Mouse (Mus musculus): ENCODE data around the gene Tnip2. TPM values are rescaled to one million over a fixed set of nuclear protein-coding genes. Genes with fewer than 3 reads are reported as not detected.
A peak's percentile ranks its signal among the peaks of the same experiment; 100 is the strongest.

Gene Tnip2
- total RNA-seq, 1 experiment = 17.0 TPM

- in situ Hi-C loops (cut with MboI; ENCODE audit: low sequenced_read_pairs in 2 of 2, unreplicated experiment in 2 of 2) = no loop called here
- no peak overlapping the region for H3K4me3 ChIP-seq (ENCODE audit: insufficient read depth in 1 of 2, low read depth in 1 of 2, low read length in 2 of 2, poor library complexity in 1 of 2, severe bottlenecking in 1 of 2)
- no peak for DNase-seq (ENCODE audit: low read depth, low spot score)
- H3K9me3 ChIP-seq (ENCODE audit: control insufficient read depth, insufficient read depth, low read depth, low read length) = no peaks in the 10 kb centered on the region
- TF ChIP-seq ZC3H11A (IDR thresholded peaks at IDR 0.05; ENCODE audit: borderline replicate concordance, low read depth, low read length) (no peak), CHD2 (IDR thresholded peaks at IDR 0.05; ENCODE audit: low read depth, low read length) (no peak), HCFC1 (IDR thresholded peaks at IDR 0.05; ENCODE audit: borderline replicate concordance, insufficient read depth, low read length) (no peak), ZNF384 (IDR thresholded peaks at IDR 0.05; ENCODE audit: low read depth, low read length) (no peak), MAFK (IDR thresholded peaks at IDR 0.05; ENCODE audit: insufficient read depth, low read depth, low read length) (no peak)
- H3K36me3 ChIP-seq (ENCODE audit: control insufficient read depth, insufficient read depth, low read length, poor library complexity, severe bottlenecking) = peaks cover 7% of the 10 kb centered on the region; the same call in 1 of the 2 replicates
- H3K9ac ChIP-seq (ENCODE audit: insufficient read depth, low read depth, low read length, poor library complexity, severe bottlenecking) = no peak overlapping the region
- no peak overlapping the region for H3K27ac ChIP-seq (ENCODE audit: insufficient read depth, low read depth, low read length, poor library complexity, severe bottlenecking)
- no peaks in the 10 kb centered on the region for H3K4me1 ChIP-seq (ENCODE audit: control insufficient read depth in 2 of 2, insufficient read depth in 2 of 2, low read length in 2 of 2, poor library complexity in 1 of 2)
Observed at GRCm38 (mm10) chr5:34485731-34486130, 28.1 kb downstream of the Tnip2 start.

- Histone ChIP-seq H3K27ac (ENCODE audit: insufficient read depth, low read depth, low read length, poor library complexity, severe bottlenecking) (no peak overlapping the region), H3K4me3 (ENCODE audit: insufficient read depth in 1 of 2, low read depth in 1 of 2, low read length in 2 of 2, poor library complexity in 1 of 2, severe bottlenecking in 1 of 2) (no peak overlapping the region), H3K36me3 (ENCODE audit: control insufficient read depth, insufficient read depth, low read length, poor library complexity, severe bottlenecking) (peaks cover 7% of the 10 kb centered on the region), H3K4me1 (ENCODE audit: control insufficient read depth in 2 of 2, insufficient read depth in 2 of 2, low read length in 2 of 2, poor library complexity in 1 of 2) (no peaks in the 10 kb centered on the region), H3K9me3 (ENCODE audit: control insufficient read depth, insufficient read depth, low read depth, low read length) (no peaks in the 10 kb centered on the region), H3K9ac (ENCODE audit: insufficient read depth, low read depth, low read length, poor library complexity, severe bottlenecking) (no peak overlapping the region)
- in situ Hi-C loops (cut with MboI; ENCODE audit: low sequenced_read_pairs in 2 of 2, unreplicated experiment in 2 of 2) = no loop called here
- peak; percentile 12 for DNase-seq (ENCODE audit: low read depth, low spot score)
- TF ChIP-seq HCFC1 (IDR thresholded peaks at IDR 0.05; ENCODE audit: borderline replicate concordance, insufficient read depth, low read length) = no peak
- no peak for TF ChIP-seq ZNF384 (IDR thresholded peaks at IDR 0.05; ENCODE audit: low read depth, low read length)
- no peak for TF ChIP-seq ZC3H11A (IDR thresholded peaks at IDR 0.05; ENCODE audit: borderline replicate concordance, low read depth, low read length)
Observed at GRCm38 (mm10) chr5:34480926-34481325, 32.9 kb downstream of the Tnip2 start.

- Histone ChIP-seq H3K36me3 (ENCODE audit: control insufficient read depth, insufficient read depth, low read length, poor library complexity, severe bottlenecking) (peaks cover 18% of the 10 kb centered on the region), H3K9ac (ENCODE audit: insufficient read depth, low read depth, low read length, poor library complexity, severe bottlenecking) (no peak overlapping the region), H3K9me3 (ENCODE audit: control insufficient read depth, insufficient read depth, low read depth, low read length) (no peaks in the 10 kb centered on the region), H3K27ac (ENCODE audit: insufficient read depth, low read depth, low read length, poor library complexity, severe bottlenecking) (no peak overlapping the region), H3K4me1 (ENCODE audit: control insufficient read depth in 2 of 2, insufficient read depth in 2 of 2, low read length in 2 of 2, poor library complexity in 1 of 2) (no peaks in the 10 kb centered on the region), H3K4me3 (ENCODE audit: insufficient read depth in 1 of 2, low read depth in 1 of 2, low read length in 2 of 2, poor library complexity in 1 of 2, severe bottlenecking in 1 of 2) (no peak overlapping the region)
- TF ChIP-seq ZNF384 (IDR thresholded peaks at IDR 0.05; ENCODE audit: low read depth, low read length) (no peak), ZC3H11A (IDR thresholded peaks at IDR 0.05; ENCODE audit: borderline replicate concordance, low read depth, low read length) (no peak), MAFK (IDR thresholded peaks at IDR 0.05; ENCODE audit: insufficient read depth, low read depth, low read length) (no peak), CHD2 (IDR thresholded peaks at IDR 0.05; ENCODE audit: low read depth, low read length) (no peak), HCFC1 (IDR thresholded peaks at IDR 0.05; ENCODE audit: borderline replicate concordance, insufficient read depth, low read length) (no peak)
- no peak for DNase-seq (ENCODE audit: low read depth, low spot score)
- in situ Hi-C loops (cut with MboI; ENCODE audit: low sequenced_read_pairs in 2 of 2, unreplicated experiment in 2 of 2) = no loop called here
Observed at GRCm38 (mm10) chr5:34468039-34468775, 45.6 kb downstream of the Tnip2 start.

GRCm38 (mm10) chr5:34466648-34467047 is 47.1 kb downstream of the Tnip2 start:
- TF ChIP-seq ZNF384 (IDR thresholded peaks at IDR 0.05; ENCODE audit: low read depth, low read length) (no peak), ZC3H11A (IDR thresholded peaks at IDR 0.05; ENCODE audit: borderline replicate concordance, low read depth, low read length) (no peak), CHD2 (IDR thresholded peaks at IDR 0.05; ENCODE audit: low read depth, low read length) (no peak), MAFK (IDR thresholded peaks at IDR 0.05; ENCODE audit: insufficient read depth, low read depth, low read length) (no peak), HCFC1 (IDR thresholded peaks at IDR 0.05; ENCODE audit: borderline replicate concordance, insufficient read depth, low read length) (no peak)
- Histone ChIP-seq H3K9me3 (ENCODE audit: control insufficient read depth, insufficient read depth, low read depth, low read length) (no peaks in the 10 kb centered on the region), H3K4me1 (ENCODE audit: control insufficient read depth in 2 of 2, insufficient read depth in 2 of 2, low read length in 2 of 2, poor library complexity in 1 of 2) (no peaks in the 10 kb centered on the region), H3K9ac (ENCODE audit: insufficient read depth, low read depth, low read length, poor library complexity, severe bottlenecking) (no peak overlapping the region), H3K27ac (ENCODE audit: insufficient read depth, low read depth, low read length, poor library complexity, severe bottlenecking) (no peak overlapping the region), H3K36me3 (ENCODE audit: control insufficient read depth, insufficient read depth, low read length, poor library complexity, severe bottlenecking) (peaks cover 22% of the 10 kb centered on the region), H3K4me3 (ENCODE audit: insufficient read depth in 1 of 2, low read depth in 1 of 2, low read length in 2 of 2, poor library complexity in 1 of 2, severe bottlenecking in 1 of 2) (no peak overlapping the region)
- in situ Hi-C loops (cut with MboI; ENCODE audit: low sequenced_read_pairs in 2 of 2, unreplicated experiment in 2 of 2) = no loop called here
- DNase-seq (ENCODE audit: low read depth, low spot score) = no peak

Measured in ES-E14 (cell line).